Mouse (Mus musculus) small intestine, adult 2 months (tissue): ENCODE data around the gene Camk2d. TPM values are rescaled to one million over a fixed set of nuclear protein-coding genes. Genes with fewer than 3 reads are reported as not detected.

Source experiments
- H3K27ac ChIP-seq: fragments of 200-500 bp; 2 replicates; pipeline ENCODE4 v1.5.1; 2012; ENCODE audit warnings: low read depth, low read length, control low read depth, inconsistent platforms; ENCODE audit not compliant: insufficient read depth
- H3K27me3 ChIP-seq: fragments of 200-500 bp; 2 replicates; pipeline ENCODE4 v1.6.1; 2012; ENCODE audit warnings: mild to moderate bottlenecking, moderate library complexity, low read length, inconsistent platforms; ENCODE audit not compliant: control insufficient read depth, insufficient read depth
- H3K36me3 ChIP-seq: fragments of 200-500 bp; 2 replicates; pipeline ENCODE4 v1.6.1; 2012; ENCODE audit warnings: mild to moderate bottlenecking, low read length, control low read depth, inconsistent platforms; ENCODE audit not compliant: control insufficient read depth, insufficient read depth
- H3K4me1 ChIP-seq: fragments of 200-500 bp; 2 replicates; pipeline ENCODE4 v1.6.1; 2012; ENCODE audit warnings: low read length, inconsistent platforms, mixed read lengths; ENCODE audit not compliant: control insufficient read depth, insufficient read depth, insufficient read length
- H3K4me3 ChIP-seq: fragments of 200-500 bp; 2 replicates; pipeline ENCODE4 v1.5.1; 2012; ENCODE audit warnings: low read depth, mild to moderate bottlenecking, control low read depth, inconsistent platforms, low read length, moderate library complexity
- CTCF ChIP-seq: fragments of 200-500 bp; IDR thresholded peaks from 2 replicates; pipeline ENCODE4 v1.5.1; 2012; ENCODE audit warnings: low read depth, mild to moderate bottlenecking, control low read depth, inconsistent platforms, low read length, moderate library complexity, mixed read lengths; ENCODE audit not compliant: insufficient replicate concordance, insufficient read length; ENCODE audit errors: extremely low read depth
- POLR2A ChIP-seq: fragments of 200-500 bp; IDR thresholded peaks from 2 replicates; pipeline ENCODE4 v1.6.1; 2012; ENCODE audit warnings: low read depth, mild to moderate bottlenecking, control low read depth, inconsistent platforms, low read length, moderate library complexity
- WGBS: fragments of 180-500 bp; shearing (Covaris S2); methylation state at CpG from one replicate; pipeline ENCODE4 v1.1.7; 2018; 5-methylcytosine and 5-hydroxymethylcytosine counted together
- polyA plus RNA-seq: library from polyadenylated mRNA; depleted of rRNA; stranded (reverse); fragments of >200 nt; gene quantifications from 2 replicates; pipeline ENCODE4 v1.2.3, GENCODE M21; 2012

The Camk2d gene
- polyA plus RNA-seq, 1 experiment = 89.5 TPM

DNA sequence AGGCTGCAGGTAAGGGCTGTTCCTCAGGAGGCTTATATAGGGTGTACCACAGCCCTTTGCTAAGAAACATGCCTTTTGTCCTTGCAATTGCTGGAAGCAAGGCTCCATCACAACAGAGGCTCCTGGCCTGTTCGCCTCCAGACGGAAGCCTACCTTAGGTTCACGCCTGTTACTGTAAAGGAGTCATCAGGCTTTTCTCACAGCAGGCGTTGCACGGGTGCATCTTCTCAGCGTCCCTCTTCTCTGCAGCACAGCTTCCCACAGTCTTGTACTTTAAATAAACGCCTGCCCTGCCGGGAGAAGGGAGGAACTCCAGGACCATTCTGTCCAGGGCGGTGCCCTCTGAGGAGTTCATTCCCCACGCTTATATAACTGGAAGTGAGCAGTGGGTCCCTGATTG, 72.6 kb downstream of the Camk2d start:
- Histone ChIP-seq H3K4me1 (peaks cover 9% of the 10 kb centered on the region), H3K36me3 (0 out of 2 replicates have a peak, but pooled peaks cover 1% of the 10 kb centered on the region), H3K4me3 (no peak overlapping the region), H3K27ac (no peak overlapping the region), H3K27me3 (no peaks in the 10 kb centered on the region)
- 75% methylated on average over 10 of the region's 10 CpGs for WGBS
- no peak for TF ChIP-seq POLR2A
- TF ChIP-seq CTCF = no peak

DNA sequence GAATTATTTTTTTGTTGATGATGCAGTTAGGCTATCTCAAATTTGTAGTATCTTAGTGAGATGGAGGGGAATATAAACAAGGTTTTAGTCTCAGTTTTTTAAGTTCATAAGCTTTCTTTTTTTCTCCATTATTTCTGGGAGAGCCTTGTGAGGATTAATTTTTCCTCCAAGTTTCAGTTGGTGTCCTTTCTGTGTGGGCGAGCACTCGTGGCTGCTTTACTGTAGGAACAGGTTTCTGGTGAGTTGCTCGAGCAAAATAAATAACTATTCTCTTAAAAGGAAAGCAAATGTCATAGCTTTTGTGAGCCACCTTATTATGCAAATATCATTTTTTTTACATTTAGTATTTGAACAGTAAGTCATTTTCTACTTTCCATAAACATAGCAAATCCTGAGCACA, 74.3 kb downstream of the Camk2d start:
- WGBS = 86% methylated on average over 3 of the region's 3 CpGs
- Histone ChIP-seq H3K4me3 (no peak overlapping the region), H3K36me3 (0 out of 2 replicates have a peak, but pooled peaks cover 1% of the 10 kb centered on the region), H3K27ac (no peak overlapping the region), H3K27me3 (no peaks in the 10 kb centered on the region), H3K4me1 (peaks cover 6% of the 10 kb centered on the region)
- no peak for TF ChIP-seq CTCF
- TF ChIP-seq POLR2A = no peak

DNA sequence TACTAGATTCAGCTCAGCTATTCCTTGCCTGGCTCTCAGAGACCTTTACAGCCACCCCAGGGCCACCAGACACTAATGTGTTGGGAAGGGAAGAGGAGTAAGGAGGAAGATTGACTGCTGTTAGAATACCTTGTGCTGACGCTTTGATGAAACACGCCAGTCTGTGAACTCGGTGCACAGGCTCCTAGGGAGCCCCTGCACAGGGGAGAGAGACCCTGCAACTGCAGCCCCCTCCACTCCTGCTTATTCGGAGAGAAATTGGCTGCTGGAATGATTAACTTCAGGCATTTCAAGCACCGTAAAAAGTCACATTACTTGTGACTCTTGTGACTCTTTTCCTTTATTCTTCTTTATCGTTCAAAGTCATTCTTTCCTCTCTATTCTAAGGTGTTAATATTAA, 75.2 kb downstream of the Camk2d start:
- no peak for TF ChIP-seq POLR2A
- peaks cover 5% of the 10 kb centered on the region for H3K4me1 ChIP-seq
- no peak overlapping the region for H3K27ac ChIP-seq
- H3K4me3 ChIP-seq = no peak overlapping the region
- H3K27me3 ChIP-seq = no peaks in the 10 kb centered on the region
- 87% methylated on average over 6 of the region's 6 CpGs for WGBS
- 0 out of 2 replicates have a peak, but pooled peaks cover 1% of the 10 kb centered on the region for H3K36me3 ChIP-seq

DNA sequence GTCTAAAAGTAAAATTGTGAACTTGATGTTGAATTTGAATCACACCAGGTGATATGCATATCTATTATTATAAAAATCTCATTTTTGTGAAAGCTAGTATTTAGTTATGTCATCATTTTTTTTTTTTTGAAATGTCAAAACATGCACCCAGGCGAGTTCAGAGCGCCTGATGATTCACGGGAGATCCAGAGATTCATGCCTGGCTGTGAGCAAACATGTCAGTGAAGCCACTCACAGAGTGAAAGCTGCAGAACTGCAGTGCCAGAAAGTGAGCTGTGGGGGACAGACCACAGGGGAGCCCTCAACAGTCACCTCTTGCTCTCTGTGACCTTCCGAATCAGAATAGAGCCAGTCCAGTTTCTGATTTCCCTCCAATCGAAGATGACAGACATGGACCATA, 84.9 kb downstream of the Camk2d start:
- 86% methylated on average over 5 of the region's 5 CpGs for WGBS
- Histone ChIP-seq H3K36me3 (peaks cover 3% of the 10 kb centered on the region; the same call in 1 of the 2 replicates), H3K27ac (no peak overlapping the region), H3K4me3 (no peak overlapping the region), H3K27me3 (no peaks in the 10 kb centered on the region), H3K4me1 (no peaks in the 10 kb centered on the region)
- TF ChIP-seq POLR2A = no peak
- TF ChIP-seq CTCF = no peak

DNA sequence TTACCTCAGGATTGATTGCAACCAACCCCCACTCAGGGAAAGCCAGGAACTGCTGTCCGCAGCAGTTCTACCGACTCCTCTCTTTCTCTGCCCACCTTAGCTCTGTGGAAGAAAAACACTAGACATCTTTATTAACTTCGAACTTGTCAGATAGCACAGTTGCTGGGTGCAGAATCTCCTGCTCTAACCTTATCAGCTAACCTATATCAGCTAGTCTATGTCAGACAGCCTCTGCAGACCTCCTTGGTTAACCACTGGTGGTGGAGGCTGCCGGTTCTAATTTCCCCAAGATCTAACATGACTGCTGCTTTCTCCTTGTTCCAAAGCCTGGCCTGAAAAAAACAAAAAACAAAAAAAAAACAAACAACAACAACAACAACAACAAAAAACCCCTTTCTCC, 85.9 kb downstream of the Camk2d start:
- Histone ChIP-seq H3K4me3 (no peak overlapping the region), H3K36me3 (0 out of 2 replicates have a peak, but pooled peaks cover 1% of the 10 kb centered on the region), H3K4me1 (no peaks in the 10 kb centered on the region), H3K27me3 (no peaks in the 10 kb centered on the region), H3K27ac (no peak overlapping the region)
- TF ChIP-seq POLR2A (no peak), CTCF (no peak)
- WGBS = 81% methylated on average over 4 of the region's 4 CpGs

DNA sequence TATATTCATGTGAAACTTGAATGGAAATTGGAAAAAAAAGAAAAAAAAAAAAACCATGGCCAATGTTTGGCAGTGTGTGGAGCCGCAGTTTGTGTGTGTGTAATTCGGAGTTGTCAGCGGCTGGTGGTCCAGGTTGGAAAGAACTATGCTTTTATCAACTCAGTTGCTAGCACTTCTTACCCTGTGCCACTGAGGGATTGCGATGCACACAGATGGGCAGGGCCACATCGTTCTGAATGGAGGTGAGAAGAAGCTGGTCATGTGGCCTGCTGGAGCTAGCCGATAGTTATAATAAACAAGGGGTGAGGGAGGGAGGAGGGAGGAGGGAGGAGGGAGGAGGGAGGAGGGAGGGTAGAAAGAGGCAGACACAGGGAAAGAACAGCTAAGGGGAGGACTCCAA, 89.3 kb downstream of the Camk2d start:
- Histone ChIP-seq H3K27me3 (no peaks in the 10 kb centered on the region), H3K36me3 (no peaks in the 10 kb centered on the region), H3K4me3 (no peak overlapping the region), H3K27ac (no peak overlapping the region), H3K4me1 (no peaks in the 10 kb centered on the region; the same call in 1 of the 2 replicates)
- 59% methylated on average over 6 of the region's 6 CpGs for WGBS
- TF ChIP-seq POLR2A (no peak), CTCF (no peak)

DNA sequence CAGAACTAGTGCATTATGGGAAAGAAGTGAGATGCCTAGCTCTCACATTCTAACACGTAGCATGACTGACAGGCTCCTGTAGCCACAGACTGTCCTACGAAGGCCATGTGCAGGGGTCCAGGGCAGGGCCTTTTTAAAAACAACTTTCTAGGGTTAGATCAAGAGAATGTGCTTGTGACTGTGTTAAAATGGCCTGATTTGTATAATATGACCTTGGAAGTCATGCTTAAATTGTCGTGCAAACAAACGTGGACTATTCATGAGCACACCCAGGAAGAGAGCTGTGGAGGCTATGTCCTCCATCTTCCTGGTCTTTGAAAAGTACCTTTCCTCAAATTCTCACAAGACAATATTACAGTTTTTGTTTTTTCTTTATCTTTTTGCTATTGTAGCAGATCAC, 91.0 kb downstream of the Camk2d start:
- Histone ChIP-seq H3K36me3 (no peaks in the 10 kb centered on the region), H3K27me3 (no peaks in the 10 kb centered on the region), H3K4me3 (no peak overlapping the region), H3K27ac (no peak overlapping the region), H3K4me1 (peaks cover 10% of the 10 kb centered on the region; the same call in 1 of the 2 replicates)
- WGBS = 77% methylated on average over 4 of the region's 4 CpGs
- TF ChIP-seq CTCF (no peak), POLR2A (no peak)

DNA sequence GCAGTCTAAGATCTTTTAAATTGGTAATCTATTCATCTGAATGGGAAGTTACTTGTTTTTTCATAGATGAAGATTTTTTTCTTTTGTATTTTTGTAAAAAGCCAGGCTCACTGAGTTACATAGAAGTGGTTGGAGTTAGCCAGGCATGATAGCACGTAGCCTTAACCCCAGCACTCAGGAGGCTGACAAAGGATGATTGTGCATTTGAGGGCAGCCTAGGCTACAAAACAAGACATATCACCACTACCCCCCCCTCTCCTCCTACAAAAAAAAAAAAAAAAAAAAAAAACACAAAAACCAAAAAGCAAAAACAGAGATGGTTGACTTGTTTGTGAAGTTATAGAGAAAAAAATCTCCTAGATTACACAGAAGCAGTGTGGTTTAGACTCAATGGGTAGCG, 92.4 kb downstream of the Camk2d start:
- Histone ChIP-seq H3K4me3 (no peak overlapping the region), H3K36me3 (no peaks in the 10 kb centered on the region), H3K27ac (no peak overlapping the region), H3K4me1 (peaks cover 15% of the 10 kb centered on the region), H3K27me3 (no peaks in the 10 kb centered on the region)
- TF ChIP-seq CTCF (no peak), POLR2A (no peak)
- WGBS = 88% methylated on average over 2 of the region's 2 CpGs
